Mouse (Mus musculus): ENCODE measurements around the gene Ramp1. TPM values are rescaled to one million over a fixed set of nuclear protein-coding genes. Genes with fewer than 3 reads are reported as not detected.

Gene Ramp1
- polyA plus RNA-seq, 1 experiment from 2014 or later: 13.8 TPM

GRCm38 (mm10) chr1:91204221-91204765 is 24.7 kb downstream of the Ramp1 start:
- H3K36me3 ChIP-seq: no peaks in the 10 kb centered on the region
- no peaks in the 10 kb centered on the region for H3K9me3 ChIP-seq
- no peak for ATAC-seq (ENCODE audit: low FRiP score, low read depth)
- no peak overlapping the region for H3K4me3 ChIP-seq
- H3K27me3 ChIP-seq: no peaks in the 10 kb centered on the region
- WGBS: 86% methylated on average over 5 of the region's 5 CpGs
- no peak overlapping the region for H3K4me2 ChIP-seq
- H3K4me1 ChIP-seq (replicated peaks): peaks cover 3% of the 10 kb centered on the region
- no peak overlapping the region for H3K9ac ChIP-seq
- no peak overlapping the region for H3K27ac ChIP-seq (replicated peaks)

GRCm38 (mm10) chr1:91205651-91206050 is 26.0 kb downstream of the Ramp1 start:
- WGBS: 87% methylated on average over 6 of the region's 6 CpGs
- no peak overlapping the region for H3K9ac ChIP-seq
- peaks cover 16% of the 10 kb centered on the region for H3K4me1 ChIP-seq (replicated peaks)

GRCm38 (mm10) chr1:91206336-91206735 is 26.7 kb downstream of the Ramp1 start:
- WGBS: 74% methylated on average over 8 of the region's 8 CpGs
- ATAC-seq (ENCODE audit: low FRiP score, low read depth): no peak
- no peaks in the 10 kb centered on the region for H3K36me3 ChIP-seq
- H3K9me3 ChIP-seq: no peaks in the 10 kb centered on the region
- no peak overlapping the region for H3K27ac ChIP-seq (replicated peaks)
- H3K4me1 ChIP-seq (replicated peaks): peaks cover 20% of the 10 kb centered on the region
- H3K9ac ChIP-seq: no peak overlapping the region
- H3K4me3 ChIP-seq: no peak overlapping the region
- no peak overlapping the region for H3K4me2 ChIP-seq
- H3K27me3 ChIP-seq: no peaks in the 10 kb centered on the region

More at GRCm38 (mm10) chr1:91205651-91206050, 26.0 kb downstream of the Ramp1 start:
- Histone ChIP-seq H3K27ac (replicated peaks) (no peak overlapping the region), H3K36me3 (no peaks in the 10 kb centered on the region), H3K9me3 (no peaks in the 10 kb centered on the region), H3K4me2 (no peak overlapping the region), H3K27me3 (no peaks in the 10 kb centered on the region), H3K4me3 (no peak overlapping the region)
- no peak for ATAC-seq (ENCODE audit: low FRiP score, low read depth)

- H3K27me3 ChIP-seq: no peaks in the 10 kb centered on the region
- H3K9ac ChIP-seq: no peak overlapping the region
- no peak overlapping the region for H3K4me2 ChIP-seq
- no peak overlapping the region for H3K4me3 ChIP-seq
- H3K36me3 ChIP-seq: no peaks in the 10 kb centered on the region
- WGBS: 73% methylated on average over 5 of the region's 5 CpGs
- no peak for ATAC-seq (ENCODE audit: low FRiP score, low read depth)
- no peak overlapping the region for H3K27ac ChIP-seq (replicated peaks)
- no peaks in the 10 kb centered on the region for H3K9me3 ChIP-seq
- H3K4me1 ChIP-seq (replicated peaks): peaks cover 24% of the 10 kb centered on the region
Measured at GRCm38 (mm10) chr1:91206873-91207272, 27.3 kb downstream of the Ramp1 start.

GRCm38 (mm10) chr1:91207334-91208074 is 27.9 kb downstream of the Ramp1 start:
- H3K4me2 ChIP-seq: no peak overlapping the region
- no peaks in the 10 kb centered on the region for H3K9me3 ChIP-seq
- 78% methylated on average over 3 of the region's 3 CpGs for WGBS
- peaks cover 28% of the 10 kb centered on the region for H3K4me1 ChIP-seq (replicated peaks)
- H3K36me3 ChIP-seq: no peaks in the 10 kb centered on the region
- H3K9ac ChIP-seq: no peak overlapping the region
- H3K27me3 ChIP-seq: no peaks in the 10 kb centered on the region
- H3K27ac ChIP-seq (replicated peaks): 0 out of 2 replicates have a peak overlapping the region, but pooled peaks have one; percentile 88
- ATAC-seq (ENCODE audit: low FRiP score, low read depth): no peak
- H3K4me3 ChIP-seq: no peak overlapping the region

- no peaks in the 10 kb centered on the region for H3K9me3 ChIP-seq
- WGBS: 64% methylated on average over 6 of the region's 6 CpGs
- H3K27ac ChIP-seq (replicated peaks): peak overlapping the region; percentile 88
- peak; percentile 84 for ATAC-seq (ENCODE audit: low FRiP score, low read depth)
- peaks cover 28% of the 10 kb centered on the region for H3K4me1 ChIP-seq (replicated peaks)
- H3K9ac ChIP-seq: no peak overlapping the region
- H3K36me3 ChIP-seq: no peaks in the 10 kb centered on the region
- H3K27me3 ChIP-seq: no peaks in the 10 kb centered on the region
- no peak overlapping the region for H3K4me2 ChIP-seq
- no peak overlapping the region for H3K4me3 ChIP-seq
Measured at GRCm38 (mm10) chr1:91209343-91209742, 29.7 kb downstream of the Ramp1 start.

GRCm38 (mm10) chr1:91209785-91210184 is 30.2 kb downstream of the Ramp1 start:
- H3K36me3 ChIP-seq: no peaks in the 10 kb centered on the region
- H3K4me1 ChIP-seq (replicated peaks): peaks cover 28% of the 10 kb centered on the region
- no peak overlapping the region for H3K9ac ChIP-seq
- WGBS: 53% methylated on average over 6 of the region's 6 CpGs
- no peak overlapping the region for H3K4me3 ChIP-seq
- no peaks in the 10 kb centered on the region for H3K9me3 ChIP-seq
- peak overlapping the region; percentile 88 for H3K27ac ChIP-seq (replicated peaks)
- no peaks in the 10 kb centered on the region for H3K27me3 ChIP-seq
- H3K4me2 ChIP-seq: no peak overlapping the region
- peak; percentile 82 for ATAC-seq (ENCODE audit: low FRiP score, low read depth)

- peaks cover 28% of the 10 kb centered on the region for H3K4me1 ChIP-seq (replicated peaks)
- H3K27me3 ChIP-seq: no peaks in the 10 kb centered on the region
- no peak overlapping the region for H3K4me3 ChIP-seq
- no peak for ATAC-seq (ENCODE audit: low FRiP score, low read depth)
- no peaks in the 10 kb centered on the region for H3K9me3 ChIP-seq
- peak overlapping the region; percentile 88 for H3K27ac ChIP-seq (replicated peaks)
- H3K4me2 ChIP-seq: no peak overlapping the region
- WGBS: 70% methylated on average over 1 of the region's 1 CpGs
- H3K9ac ChIP-seq: no peak overlapping the region
- no peaks in the 10 kb centered on the region for H3K36me3 ChIP-seq
Measured at GRCm38 (mm10) chr1:91211099-91211498, 31.5 kb downstream of the Ramp1 start.

GRCm38 (mm10) chr1:91211591-91212008 is 32.0 kb downstream of the Ramp1 start:
- peak; percentile 40; the same call in 1 of the 2 replicates for ATAC-seq (ENCODE audit: low FRiP score, low read depth)
- peak overlapping the region; percentile 88 for H3K27ac ChIP-seq (replicated peaks)
- WGBS: 51% methylated on average over 7 of the region's 7 CpGs

GRCm38 (mm10) chr1:91215264-91215663 is 35.6 kb downstream of the Ramp1 start:
- Histone ChIP-seq H3K4me2 (no peak overlapping the region), H3K27me3 (no peaks in the 10 kb centered on the region), H3K9me3 (no peaks in the 10 kb centered on the region), H3K27ac (replicated peaks) (no peak overlapping the region), H3K4me1 (replicated peaks) (peaks cover 18% of the 10 kb centered on the region; the same call in 1 of the 2 replicates), H3K4me3 (no peak overlapping the region), H3K9ac (no peak overlapping the region), H3K36me3 (no peaks in the 10 kb centered on the region)
- ATAC-seq (ENCODE audit: low FRiP score, low read depth): no peak
- 100% methylated on average over 1 of the region's 1 CpGs for WGBS

More at GRCm38 (mm10) chr1:91211591-91212008, 32.0 kb downstream of the Ramp1 start:
- Histone ChIP-seq H3K4me2 (no peak overlapping the region), H3K4me1 (replicated peaks) (peaks cover 28% of the 10 kb centered on the region), H3K27me3 (no peaks in the 10 kb centered on the region), H3K9ac (no peak overlapping the region), H3K9me3 (no peaks in the 10 kb centered on the region), H3K36me3 (no peaks in the 10 kb centered on the region), H3K4me3 (no peak overlapping the region)

- H3K9me3 ChIP-seq: no peaks in the 10 kb centered on the region
- H3K4me1 ChIP-seq (replicated peaks): peaks cover 12% of the 10 kb centered on the region; the same call in 1 of the 2 replicates
- H3K27ac ChIP-seq (replicated peaks): no peak overlapping the region
- WGBS: 49% methylated on average over 1 of the region's 1 CpGs
- no peaks in the 10 kb centered on the region for H3K27me3 ChIP-seq
- H3K4me3 ChIP-seq: no peak overlapping the region
- ATAC-seq (ENCODE audit: low FRiP score, low read depth): no peak
- H3K4me2 ChIP-seq: no peak overlapping the region
- no peak overlapping the region for H3K9ac ChIP-seq
- no peaks in the 10 kb centered on the region for H3K36me3 ChIP-seq
Measured at GRCm38 (mm10) chr1:91215981-91216380, 36.4 kb downstream of the Ramp1 start.

GRCm38 (mm10) chr1:91216504-91217267 is 37.1 kb downstream of the Ramp1 start:
- Histone ChIP-seq H3K9me3 (no peaks in the 10 kb centered on the region), H3K4me2 (no peak overlapping the region), H3K36me3 (no peaks in the 10 kb centered on the region), H3K27me3 (no peaks in the 10 kb centered on the region), H3K4me1 (replicated peaks) (0 out of 2 replicates have a peak, but pooled peaks cover 6% of the 10 kb centered on the region), H3K27ac (replicated peaks) (no peak overlapping the region), H3K4me3 (no peak overlapping the region), H3K9ac (no peak overlapping the region)
- WGBS: 47% methylated on average over 10 of the region's 10 CpGs
- ATAC-seq (ENCODE audit: low FRiP score, low read depth): no peak

Measured in hindbrain, embryonic 15.5 days (tissue).